Mouse (Mus musculus): Measurements from ENCODE around the gene Iqschfp.
A peak's percentile ranks its signal among the peaks of the same experiment; 100 is the strongest.

Gene Iqschfp

GRCm38 (mm10) chr3:68544811-68545210 is 652.8 kb downstream of the Iqschfp start:
- DNase-seq, result no peak

GRCm38 (mm10) chr3:68545898-68546297 is 653.9 kb downstream of the Iqschfp start:
- no peak for DNase-seq

GRCm38 (mm10) chr3:68555087-68555662 is 663.1 kb downstream of the Iqschfp start:
- no peak for DNase-seq

GRCm38 (mm10) chr3:68556891-68557290 is 664.9 kb downstream of the Iqschfp start:
- no peak for DNase-seq

GRCm38 (mm10) chr3:68558744-68559143 is 666.7 kb downstream of the Iqschfp start:
- no peak for DNase-seq

GRCm38 (mm10) chr3:68560057-68560456 is 668.0 kb downstream of the Iqschfp start:
- peak; percentile 84 for DNase-seq

GRCm38 (mm10) chr3:68562838-68563237 is 670.8 kb downstream of the Iqschfp start:
- no peak for DNase-seq

- DNase-seq, result peak; percentile 69
Observed at GRCm38 (mm10) chr3:68563922-68564321, 671.9 kb downstream of the Iqschfp start.

- no peak for DNase-seq
Observed at GRCm38 (mm10) chr3:68564978-68565674, 673.1 kb downstream of the Iqschfp start.

- DNase-seq, result no peak
Observed at GRCm38 (mm10) chr3:68565675-68566055, 673.6 kb downstream of the Iqschfp start.

GRCm38 (mm10) chr3:68567581-68567980 is 675.5 kb downstream of the Iqschfp start:
- DNase-seq, result no peak

GRCm38 (mm10) chr3:68568149-68568548 is 676.1 kb downstream of the Iqschfp start:
- DNase-seq, result no peak

- DNase-seq, result no peak
Observed at GRCm38 (mm10) chr3:68568716-68569115, 676.7 kb downstream of the Iqschfp start.

- no peak for DNase-seq
Observed at GRCm38 (mm10) chr3:68570319-68570718, 678.3 kb downstream of the Iqschfp start.

- peak; percentile 96 for DNase-seq
Observed at GRCm38 (mm10) chr3:68572249-68573225, 680.5 kb downstream of the Iqschfp start.

- DNase-seq, result peak; percentile 64
Observed at GRCm38 (mm10) chr3:68573226-68573624, 681.2 kb downstream of the Iqschfp start.

GRCm38 (mm10) chr3:68574097-68574496 is 682.1 kb downstream of the Iqschfp start:
- peak; percentile 52 for DNase-seq

- peak; percentile 77 for DNase-seq
Observed at GRCm38 (mm10) chr3:68574565-68574964, 682.5 kb downstream of the Iqschfp start.

GRCm38 (mm10) chr3:68575636-68576340 is 683.8 kb downstream of the Iqschfp start:
- DNase-seq, result peak; percentile 90

GRCm38 (mm10) chr3:68576431-68576830 is 684.4 kb downstream of the Iqschfp start:
- peak; percentile 98 for DNase-seq

- no peak for DNase-seq
Observed at GRCm38 (mm10) chr3:68576948-68577347, 684.9 kb downstream of the Iqschfp start.

- DNase-seq, result peak; percentile 79
Observed at GRCm38 (mm10) chr3:68581591-68581990, 689.6 kb downstream of the Iqschfp start.
